Mouse (Mus musculus) lung, adult 2 months (tissue): ENCODE results near the gene Fam13c.

Source experiments
- CTCF ChIP-seq: fragments of 200-500 bp; IDR thresholded peaks from 2 replicates; pipeline ENCODE4 v1.5.1; 2011; ENCODE audit warnings: mild to moderate bottlenecking, low read length, control low read depth; ENCODE audit not compliant: insufficient read depth
- POLR2A ChIP-seq: fragments of 200-500 bp; IDR thresholded peaks from 2 replicates; pipeline ENCODE4 v1.6.1; 2011; ENCODE audit warnings: low read depth, mild to moderate bottlenecking, control low read depth, low read length, borderline replicate concordance; ENCODE audit errors: extremely low read depth

GRCm38 (mm10) chr10:70505395-70505794 lies 65.1 kb downstream of the Fam13c start:
- TF ChIP-seq CTCF (no peak), POLR2A (no peak)
